Mouse (Mus musculus): ENCODE results near the gene Vmn1r26.
"Not testable (repeated sequence)": the region's sequence is repeated elsewhere in the genome, so short reads cannot be mapped to it uniquely, and the experiment has no call there.

Gene Vmn1r26

GRCm38 (mm10) chr6:58015059-58015458, at the start of gene Vmn1r26:
Gene Vmn1r26, minus strand, starts transcription at chr6:58015159.
- DNase-seq, result no peak

- DNase-seq, result no peak
Measured at GRCm38 (mm10) chr6:58044025-58044424, 29.1 kb upstream of the Vmn1r26 start.

- DNase-seq, result not testable (repeated sequence)
Measured at GRCm38 (mm10) chr6:58017478-58017877, 2.5 kb upstream of the Vmn1r26 start.

GRCm38 (mm10) chr6:57980710-57981109, 34.2 kb downstream of the Vmn1r26 start, which contains the start of gene Vmn1r25:
Gene Vmn1r25, minus strand, starts transcription at chr6:57980810.
- no peak for DNase-seq

GRCm38 (mm10) chr6:57961403-57961802, 53.6 kb downstream of the Vmn1r26 start, which contains the start of gene Vmn1r24:
Gene Vmn1r24, minus strand, starts transcription at chr6:57961503.
- DNase-seq, result not testable (repeated sequence)

Measured in embryo, embryonic 11 days (tissue).